Mouse (Mus musculus) c-Kit-positive CD71-positive TER-119-negative erythroid progenitor cells, embryonic 14.5 days (primary cell): ENCODE data around the gene Gm2564.
"Not testable (repeated sequence)": the region's sequence is repeated elsewhere in the genome, so short reads cannot be mapped to it uniquely, and the experiment has no call there.

ENCODE experiments used
- DNase-seq: peaks from one replicate; pipeline ENCODE4 v3.0.0-alpha.2; 2013; ENCODE audit warnings: low read depth

The Gm2564 gene

GRCm38 (mm10) chr4:42629419-42629818, at the start of gene Gm2564:
Gene Gm2564 (plus strand): TSS chr4:42629719.
- DNase-seq: not testable (repeated sequence)

- DNase-seq: not testable (repeated sequence)
Observed at GRCm38 (mm10) chr4:42611895-42612294, 17.6 kb upstream of the Gm2564 start, which contains the start of gene Gm10591. Gene Gm10591 (plus strand): TSS chr4:42612195.

GRCm38 (mm10) chr4:42654951-42655350, 25.4 kb downstream of the Gm2564 start, which contains the start of gene Ccl27b:
Gene Ccl27b (plus strand): TSS chr4:42655251.
- not testable (repeated sequence) for DNase-seq

- not testable (repeated sequence) for DNase-seq
Observed at GRCm38 (mm10) chr4:42661793-42662192, 32.3 kb downstream of the Gm2564 start, which contains the start of gene Il11ra2. Gene Il11ra2 (minus strand): TSS chr4:42661893.

- not testable (repeated sequence) for DNase-seq
Observed at GRCm38 (mm10) chr4:42675415-42675814, 45.9 kb downstream of the Gm2564 start.

- DNase-seq: not testable (repeated sequence)
Observed at GRCm38 (mm10) chr4:42679365-42679764, 49.8 kb downstream of the Gm2564 start.

GRCm38 (mm10) chr4:42680374-42681356, 51.1 kb downstream of the Gm2564 start:
- DNase-seq: not testable (repeated sequence)
